Mouse (Mus musculus): Measurements from ENCODE around the gene Wasl.

The Wasl gene

DNA sequence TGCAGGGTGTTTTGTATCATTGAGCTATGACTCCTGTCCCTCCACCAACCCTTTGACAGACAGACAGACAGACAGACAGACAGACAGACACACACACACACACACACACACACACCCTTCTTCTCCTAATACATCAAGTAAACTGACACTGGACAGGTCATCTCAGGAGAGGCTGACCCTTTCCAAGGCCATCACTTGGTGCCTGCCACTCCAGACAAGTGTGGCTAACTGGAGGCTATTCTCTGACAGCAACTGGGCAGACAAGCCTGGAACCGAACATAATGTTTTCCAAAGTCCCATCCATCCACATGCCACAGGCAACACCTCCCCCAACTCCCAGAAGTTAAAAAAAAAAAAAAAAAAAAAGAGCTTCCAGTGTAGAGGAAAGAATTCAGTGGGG is 63.1 kb downstream of the Wasl start:
- DNase-seq = no peak

DNA sequence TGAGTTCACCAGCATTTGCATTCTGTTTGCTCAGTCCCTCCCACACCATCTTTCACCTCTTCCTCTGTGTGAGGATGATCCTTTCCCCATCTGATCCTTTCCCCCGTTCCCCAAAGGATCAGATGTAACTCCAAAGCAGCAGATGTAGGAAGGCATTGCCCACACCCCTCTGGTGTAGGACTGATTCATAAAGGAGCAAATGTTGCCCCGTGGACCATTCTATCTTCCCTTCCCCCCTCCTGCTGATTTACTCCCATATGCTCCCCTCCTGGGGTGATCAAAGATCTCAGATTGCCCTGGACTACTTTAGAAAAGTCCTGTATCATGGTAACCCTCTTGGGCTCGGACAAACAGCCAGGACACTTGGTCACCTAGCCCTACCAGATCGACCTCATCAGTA is 64.1 kb downstream of the Wasl start:
- no peak for DNase-seq

DNA sequence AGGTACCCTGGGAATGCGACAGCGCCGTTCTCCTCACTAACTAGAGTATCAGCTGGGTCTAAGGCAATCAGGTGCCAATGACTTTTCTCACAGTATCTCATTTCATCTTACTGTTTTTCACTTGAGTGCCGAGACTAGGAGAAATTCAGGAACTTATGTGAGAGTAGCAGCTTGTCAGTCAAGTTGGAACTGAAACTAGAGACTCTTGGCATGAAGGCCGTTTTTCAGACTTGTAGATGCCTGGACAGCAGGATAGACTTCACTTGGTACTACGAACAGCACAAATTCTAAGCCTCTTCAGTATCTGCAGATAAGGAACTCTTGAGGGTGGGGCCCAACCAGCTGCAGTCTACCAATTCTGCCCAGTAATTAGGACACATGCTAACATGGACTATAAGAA is 64.7 kb downstream of the Wasl start:
- DNase-seq = no peak

DNA sequence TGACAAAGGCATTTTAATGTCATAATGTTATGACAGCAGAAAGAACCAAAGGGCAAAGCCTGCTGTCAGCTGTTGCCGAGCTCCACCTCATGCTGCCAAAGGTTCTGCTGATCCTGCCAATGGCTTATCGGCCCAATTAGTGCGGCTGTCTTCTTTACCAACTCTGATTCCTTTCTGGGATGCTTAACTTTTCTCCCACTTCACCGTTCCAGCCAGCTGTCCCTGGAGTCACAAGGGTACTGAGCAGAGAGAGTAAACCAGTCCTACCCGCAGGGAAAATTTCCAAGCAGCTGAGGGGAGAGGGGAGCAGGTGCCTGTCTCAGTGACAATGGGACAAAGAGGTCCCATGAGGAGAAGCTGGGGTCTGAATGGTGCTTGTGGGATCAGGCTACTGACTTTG is 65.2 kb downstream of the Wasl start:
- no peak for DNase-seq

DNA sequence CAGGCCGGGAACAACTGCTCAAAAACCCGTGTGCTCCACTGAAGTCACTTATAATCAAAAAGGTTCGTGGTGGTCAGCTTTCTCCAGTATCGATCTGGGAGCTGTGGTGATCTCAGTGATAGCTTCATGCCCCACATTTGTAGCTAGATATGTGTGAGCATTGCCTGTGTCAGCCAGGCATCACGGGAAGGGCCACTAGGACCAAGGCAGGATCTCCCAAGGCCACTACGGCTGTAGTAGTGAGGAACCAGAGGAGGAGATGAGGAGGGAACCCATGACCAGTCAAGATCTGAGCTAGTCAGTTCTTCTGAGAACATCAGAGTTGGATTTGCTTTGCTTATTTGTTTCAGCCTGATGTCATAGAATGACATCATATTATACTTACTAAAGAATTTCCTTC is 65.6 kb downstream of the Wasl start:
- no peak for DNase-seq

DNA sequence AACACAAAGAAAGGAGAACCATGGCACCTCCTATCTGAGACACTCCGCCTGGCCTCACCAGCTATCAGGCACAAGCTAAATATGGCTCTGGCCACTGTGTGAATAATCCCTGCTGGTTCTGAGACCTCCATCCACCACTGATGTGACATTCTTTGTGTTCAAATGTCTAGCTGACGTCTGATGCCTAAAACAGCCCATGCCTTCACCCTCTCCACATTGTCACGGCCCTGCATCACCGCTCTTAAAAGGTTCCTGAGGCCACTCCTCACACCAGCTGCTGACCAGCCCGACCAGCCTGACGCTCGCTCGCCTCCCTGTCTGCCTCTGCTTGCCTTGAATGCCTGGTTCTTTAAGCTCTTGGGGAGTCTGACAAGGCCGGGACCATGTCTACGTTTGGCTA is 67.3 kb downstream of the Wasl start, which contains the start of gene Lmod2:
Gene Lmod2, plus strand, starts transcription at position 263 of the 400 bp plus-strand sequence.
- DNase-seq = no peak

DNA sequence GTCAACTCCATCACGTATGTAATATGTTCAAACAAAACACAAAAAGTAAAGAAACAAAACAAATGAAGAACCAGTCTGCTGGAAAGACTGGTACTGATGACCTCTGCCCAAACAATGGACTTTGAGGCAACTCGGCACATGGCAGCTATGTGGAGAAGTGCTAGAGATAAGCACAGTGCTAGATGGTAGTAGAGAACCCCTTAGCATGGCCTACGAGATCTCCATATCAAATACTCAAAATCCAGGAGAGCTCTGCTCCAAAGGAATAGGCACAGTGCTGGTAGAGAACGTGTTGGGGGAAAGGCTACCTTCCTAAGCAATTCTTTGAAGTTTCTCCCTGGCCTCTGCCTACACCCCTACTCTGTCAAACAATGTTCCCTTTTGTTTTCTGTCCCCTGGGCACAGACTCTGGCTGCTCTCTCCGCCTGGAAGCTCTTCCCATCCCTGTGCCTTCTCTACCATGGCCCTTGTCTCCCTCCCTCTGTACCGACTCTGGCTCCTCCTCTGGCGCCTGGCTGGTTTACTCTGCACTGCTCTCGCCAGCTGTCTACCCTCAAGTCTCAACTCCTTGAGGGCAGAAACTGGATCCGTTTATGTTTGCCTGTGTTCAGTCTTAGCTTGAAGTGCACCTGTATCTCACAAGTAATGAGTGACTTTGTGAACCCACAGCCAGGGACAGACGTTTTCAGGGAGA is 73.1 kb downstream of the Wasl start:
- DNase-seq = peak; percentile 35

DNA sequence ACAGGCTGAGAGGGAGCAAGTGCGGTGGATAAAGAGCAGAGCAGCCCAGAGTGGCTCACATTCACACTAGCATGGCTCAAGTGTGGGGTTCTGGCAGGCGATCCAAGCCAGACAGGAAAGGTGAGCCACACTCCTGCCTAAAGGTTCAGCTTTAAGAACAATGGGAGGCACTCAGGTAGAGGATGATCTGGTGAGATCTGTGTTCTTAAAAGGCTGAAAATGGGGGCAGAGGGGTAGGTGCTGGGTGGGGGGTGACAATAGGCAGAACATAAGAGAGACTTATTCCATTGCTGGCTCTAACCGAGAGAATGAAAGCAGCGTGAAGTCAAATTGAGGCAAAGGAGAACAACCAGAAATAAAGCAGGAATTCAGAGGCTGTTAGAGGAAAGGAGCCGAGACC is 74.5 kb downstream of the Wasl start:
- no peak for DNase-seq

DNA sequence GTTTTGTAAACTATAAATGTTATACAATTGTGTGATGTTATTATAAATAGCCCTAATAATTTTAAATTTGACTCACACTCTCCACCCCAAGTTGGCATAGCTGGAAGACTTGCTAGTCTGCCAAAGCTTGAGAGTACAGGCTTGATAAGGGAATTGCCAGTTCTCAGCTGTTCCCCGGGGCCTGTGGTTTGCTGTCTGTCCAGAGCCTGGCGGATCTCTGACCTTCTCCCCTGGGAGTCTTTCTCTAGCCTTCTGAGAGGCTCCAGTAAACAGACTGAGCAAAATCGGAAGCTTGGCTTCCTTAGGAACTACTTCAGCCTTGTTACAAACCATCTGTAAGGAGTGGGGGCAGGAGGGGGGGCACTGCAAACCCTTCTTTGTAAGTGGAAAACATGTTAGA is 77.9 kb downstream of the Wasl start:
- DNase-seq = peak; percentile 30

DNA sequence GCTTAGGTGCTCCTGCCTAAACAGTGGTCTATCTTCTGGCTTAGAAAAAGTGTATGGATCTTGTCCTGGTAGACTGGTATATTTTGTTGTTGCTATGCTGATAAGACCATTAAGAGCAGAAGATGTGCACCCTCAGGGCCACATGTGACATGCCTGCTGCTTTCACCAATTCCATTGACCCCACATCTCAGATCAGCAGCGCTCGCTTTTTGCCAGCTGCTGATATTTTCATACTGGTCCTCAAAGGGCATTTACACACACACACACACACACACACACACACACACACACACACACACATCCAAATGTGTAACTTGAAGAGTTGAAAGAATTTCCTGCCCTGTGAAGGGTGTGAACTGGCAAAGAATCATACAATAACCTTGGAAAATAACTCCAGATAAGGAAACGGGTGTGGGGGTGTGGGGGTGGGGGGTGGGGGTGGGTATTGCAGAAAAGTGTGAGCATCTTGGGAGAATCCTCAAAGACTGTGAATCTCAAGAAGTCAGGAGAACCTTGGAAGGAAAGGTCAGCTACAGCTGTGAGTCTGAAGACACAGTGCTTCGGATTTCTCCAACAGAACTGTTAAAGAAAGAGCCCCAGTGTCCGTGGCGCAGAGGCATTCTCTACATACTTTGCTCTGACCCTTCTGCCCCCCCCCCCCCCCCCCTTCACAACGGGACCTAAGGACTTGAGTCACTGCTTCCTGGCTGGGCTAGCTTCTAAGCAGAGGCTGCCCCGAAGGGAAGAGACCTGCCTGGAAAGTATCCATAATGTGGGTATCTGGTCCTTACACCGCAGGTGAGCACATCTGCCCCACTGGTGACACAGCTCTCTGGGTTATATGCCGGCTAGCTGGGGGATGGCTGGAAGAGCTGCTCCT is 79.1 kb downstream of the Wasl start:
- DNase-seq = peak; percentile 37

DNA sequence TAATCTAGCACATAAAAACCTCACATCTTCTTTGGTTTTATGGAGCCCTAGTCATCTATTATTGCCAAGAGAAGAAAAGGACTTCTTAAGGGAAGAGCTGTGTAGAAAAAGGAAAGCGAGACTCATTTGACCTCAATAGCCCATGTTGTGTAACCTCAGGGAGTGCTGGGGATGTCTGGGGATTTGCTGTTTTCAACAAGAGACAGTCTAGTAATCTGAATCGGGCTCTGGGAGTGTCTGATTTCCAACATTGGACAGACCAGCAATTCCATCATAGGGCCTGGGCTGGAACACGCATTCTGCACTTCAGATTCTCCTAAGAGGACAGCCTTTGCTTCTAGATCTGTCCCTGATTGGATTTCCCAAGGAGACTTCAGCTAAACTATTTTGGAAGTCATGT is 81.4 kb downstream of the Wasl start:
- DNase-seq = no peak

DNA sequence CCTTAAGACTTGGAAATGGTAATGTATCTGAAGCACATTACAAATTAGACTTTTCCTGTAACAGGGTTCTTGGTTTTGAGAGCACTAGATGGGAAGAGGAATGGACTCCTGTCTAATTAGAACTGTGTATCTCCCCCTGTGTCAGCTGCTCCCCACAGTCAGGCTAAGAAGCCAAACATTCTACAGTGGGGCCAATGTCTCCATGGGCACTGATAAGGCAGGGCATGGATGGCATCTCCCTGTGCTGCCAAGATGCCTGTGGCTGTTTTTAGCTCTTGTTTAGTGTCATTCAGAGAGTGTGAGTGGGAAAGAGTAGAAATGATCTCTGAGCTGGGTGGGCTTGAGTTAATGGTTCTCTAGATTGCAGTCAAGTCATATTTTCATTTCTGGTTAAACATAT is 91.5 kb downstream of the Wasl start:
- no peak for DNase-seq

DNA sequence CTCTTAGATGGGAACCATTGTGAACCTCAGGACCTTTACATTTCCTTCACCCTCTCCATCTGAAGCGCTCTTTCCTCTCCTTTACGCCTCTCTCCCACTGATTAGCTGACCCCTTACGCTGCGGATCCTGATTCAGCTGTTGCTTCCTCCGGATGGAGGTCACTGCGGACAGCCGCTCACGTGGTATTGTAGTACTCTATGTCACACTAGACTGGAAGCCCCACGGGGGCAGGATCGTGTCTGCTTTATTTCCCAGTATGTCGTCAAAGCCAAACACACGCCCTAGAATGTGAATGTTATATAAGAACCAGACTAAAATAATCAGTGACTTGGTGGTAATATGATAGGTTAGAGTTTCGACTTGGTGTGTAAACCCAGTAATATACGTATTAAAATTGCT is 92.4 kb downstream of the Wasl start:
- no peak for DNase-seq

DNA sequence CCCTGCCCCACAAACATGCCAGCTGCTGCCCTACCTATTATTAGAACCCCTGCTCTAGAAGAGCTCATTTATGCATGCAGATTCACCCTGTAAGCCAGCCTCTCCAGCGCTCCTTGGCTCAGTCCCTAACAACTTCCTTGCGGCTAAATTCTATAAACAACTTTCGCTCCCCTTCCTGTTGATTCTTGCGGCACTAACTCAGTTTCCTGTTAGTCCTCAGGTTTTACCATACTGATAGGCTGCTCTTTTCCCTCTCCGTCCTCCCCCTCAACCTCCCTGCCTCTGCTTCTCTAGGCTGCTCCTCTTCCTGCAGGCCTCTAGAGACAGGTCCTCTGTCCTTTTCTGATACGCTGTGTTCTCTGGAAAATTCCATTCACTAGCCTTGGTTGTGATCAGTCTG is 93.7 kb downstream of the Wasl start:
- DNase-seq = no peak

DNA sequence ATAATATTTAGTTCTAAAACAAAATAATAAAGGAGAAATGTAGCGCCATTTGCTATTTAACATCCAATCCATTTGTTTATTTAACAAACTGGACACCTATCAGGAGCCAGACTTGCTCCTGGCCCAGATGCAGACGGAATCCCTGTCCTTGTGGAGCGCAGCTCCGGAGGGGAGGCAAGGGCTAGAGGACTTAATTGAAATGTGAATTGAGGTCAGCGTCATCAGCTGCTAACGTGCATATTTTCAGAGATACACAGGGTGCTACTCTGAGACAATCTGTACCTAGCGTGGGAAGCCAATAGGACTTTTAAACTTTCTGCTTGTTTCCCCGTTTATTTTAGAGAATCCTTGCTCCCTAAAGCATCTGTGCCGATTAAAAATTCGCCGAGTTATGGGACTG is 94.5 kb downstream of the Wasl start:
- DNase-seq = no peak

DNA sequence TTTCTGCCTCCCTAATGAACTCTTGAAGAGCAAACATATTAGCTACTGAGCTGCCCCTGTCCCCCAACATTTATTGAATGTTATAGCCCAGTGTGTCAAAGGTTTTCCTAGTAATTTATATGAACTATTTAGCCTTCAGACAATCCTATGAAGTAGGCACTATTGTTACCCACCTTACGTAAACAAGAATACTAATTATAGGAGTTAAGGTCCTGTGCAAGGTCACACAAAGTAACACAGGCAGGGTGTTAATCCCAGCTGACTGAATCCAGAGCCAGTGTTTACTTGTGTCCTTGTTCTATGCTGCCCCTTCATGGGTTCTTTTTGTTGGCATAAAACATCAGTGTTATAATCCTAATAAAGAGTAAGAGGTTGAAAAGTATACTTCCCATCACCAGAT is 95.1 kb downstream of the Wasl start:
- no peak for DNase-seq

DNA sequence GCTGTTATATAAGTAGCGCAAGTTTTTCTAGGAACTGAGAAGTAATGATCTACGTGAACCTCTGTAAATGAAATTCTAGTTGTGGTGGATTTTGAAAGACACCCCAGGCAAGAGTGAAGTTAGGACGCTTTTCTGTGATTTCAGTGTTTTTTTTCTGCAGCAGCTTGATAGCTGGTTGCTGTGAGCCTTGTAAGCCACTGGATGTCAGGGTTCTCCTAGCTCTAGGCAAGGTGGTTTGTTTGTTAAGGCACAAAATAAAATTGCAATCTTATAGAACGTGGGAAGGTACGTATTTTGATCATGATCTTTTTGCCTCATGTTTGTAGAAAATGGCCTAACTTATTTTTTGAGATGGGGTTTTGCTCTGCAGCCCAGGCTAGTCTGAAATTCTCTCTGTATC is 95.8 kb downstream of the Wasl start:
- no peak for DNase-seq

DNA sequence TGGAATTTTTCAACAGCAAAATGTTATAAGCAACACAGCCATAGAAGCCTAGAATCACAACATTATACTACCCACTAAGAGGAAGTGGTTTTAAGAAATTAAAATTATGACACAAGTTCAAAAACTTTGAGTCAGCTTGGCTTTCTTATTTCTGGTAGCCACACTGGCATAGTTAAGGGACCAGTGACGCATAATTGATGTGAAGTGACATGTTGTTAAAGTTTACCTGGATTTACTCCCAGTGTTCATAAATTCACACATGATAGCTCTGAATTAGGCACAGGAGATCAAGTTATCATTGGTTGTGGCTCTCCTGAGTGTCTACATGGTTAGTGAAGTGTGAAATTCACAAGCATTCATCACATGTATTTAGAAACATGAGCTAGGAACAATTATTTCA is 99.9 kb downstream of the Wasl start:
- DNase-seq = no peak

DNA sequence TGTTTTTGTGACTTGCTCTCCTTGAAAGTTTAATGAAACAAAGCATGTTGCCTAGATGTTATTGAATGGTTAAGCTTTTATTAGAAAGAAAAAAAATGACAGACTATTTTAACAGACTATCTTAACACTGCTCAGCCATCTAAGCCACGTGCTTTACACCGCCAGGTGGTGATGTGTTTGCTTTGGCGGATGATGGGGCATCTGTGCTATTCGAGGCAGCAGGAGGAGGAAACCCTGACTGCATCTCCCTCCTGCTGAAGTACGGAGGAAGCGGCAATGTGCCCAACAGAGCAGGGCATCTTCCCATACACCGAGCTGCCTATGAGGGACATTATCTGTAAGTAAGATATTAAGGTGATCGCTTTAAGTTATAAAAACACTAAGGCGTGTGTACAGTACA is 100.7 kb downstream of the Wasl start:
- DNase-seq = no peak

Measured in embryo, embryonic 11 days (tissue).